27 mouse cellular contexts compared by ENCODE assay signal in genomic region chr11:90280069-90280468, GRCm38 (mm10).
"Had no signal": no experiment of that assay in that cellular context is flagged by ENCODE, and none has a peak within 500 bp of the region (broad histone marks: within the 10 kb centered on the region; RNA-seq: fewer than 3 reads in every experiment).

No protein-coding gene starts in this region.

- H3K9me3 ChIP-seq: limb, embryonic 10.5 days; limb, embryonic 12.5 days; limb, embryonic 13.5 days; limb, embryonic 15.5 days; liver, embryonic 12.5 days; liver, embryonic 13.5 days; liver, embryonic 15.5 days; lung, embryonic 15.5 days; megakaryocyte, embryonic 14.5 days; midbrain, embryonic 10.5 days; midbrain, embryonic 12.5 days; midbrain, embryonic 13.5 days; midbrain, embryonic 15.5 days had no signal

- H3K9ac ChIP-seq: limb, embryonic 12.5 days; limb, embryonic 13.5 days; limb, embryonic 15.5 days; liver, embryonic 12.5 days; liver, embryonic 13.5 days; liver, embryonic 14.5 days; liver, embryonic 15.5 days; liver, postnatal 0 days; lung, embryonic 14.5 days; lung, embryonic 15.5 days; midbrain, embryonic 12.5 days; midbrain, embryonic 13.5 days; midbrain, embryonic 15.5 days had no signal

- DNase-seq: left cerebral cortex, postnatal 4 days; liver; liver, embryonic 13.5 days; liver, postnatal 0 days; lung, adult 18-20 months; lung, adult 2 months; lung, embryonic 14.5 days; lung, postnatal 10 days; lung, postnatal 14 days; lung, postnatal 36 days; lung, postnatal 4 days; midbrain, embryonic 14.5 days had no signal

- H3K27ac ChIP-seq: limb, embryonic 10.5 days; limb, embryonic 12.5 days; limb, embryonic 13.5 days; limb, embryonic 15.5 days; liver, embryonic 12.5 days; liver, embryonic 13.5 days; liver, embryonic 14.5 days; liver, embryonic 15.5 days; lung, embryonic 15.5 days; macrophage; midbrain, embryonic 10.5 days; midbrain, embryonic 12.5 days; midbrain, embryonic 13.5 days; midbrain, embryonic 15.5 days had no signal

- H3K27me3 ChIP-seq: limb, embryonic 12.5 days; limb, embryonic 13.5 days; limb, embryonic 15.5 days; liver, embryonic 12.5 days; liver, embryonic 13.5 days; liver, embryonic 15.5 days; lung, embryonic 15.5 days; megakaryocyte, embryonic 14.5 days; midbrain, embryonic 12.5 days; midbrain, embryonic 13.5 days; midbrain, embryonic 15.5 days had no signal

- H3K4me3 ChIP-seq: limb, embryonic 10.5 days; limb, embryonic 12.5 days; limb, embryonic 13.5 days; limb, embryonic 15.5 days; liver, embryonic 12.5 days; liver, embryonic 13.5 days; liver, embryonic 15.5 days; lung, embryonic 15.5 days; megakaryocyte, embryonic 14.5 days; midbrain, embryonic 10.5 days; midbrain, embryonic 12.5 days; midbrain, embryonic 13.5 days; midbrain, embryonic 15.5 days; myocyte had no signal

- H3K4me1 ChIP-seq: limb, embryonic 10.5 days; limb, embryonic 12.5 days; limb, embryonic 13.5 days; limb, embryonic 15.5 days; liver, embryonic 12.5 days; liver, embryonic 13.5 days; liver, embryonic 15.5 days; lung, embryonic 15.5 days; midbrain, embryonic 10.5 days; midbrain, embryonic 12.5 days; midbrain, embryonic 13.5 days; midbrain, embryonic 15.5 days had no signal

- H3K36me3 ChIP-seq: limb, embryonic 15.5 days; liver, embryonic 13.5 days; midbrain, embryonic 12.5 days had no signal
